Mouse (Mus musculus) lung, postnatal 14 days (tissue): Measurements from ENCODE around the gene Kmt2d.

Experiments used
- DNase-seq: peaks from one replicate; pipeline ENCODE4 v3.0.0; 2021

The Kmt2d gene

DNA sequence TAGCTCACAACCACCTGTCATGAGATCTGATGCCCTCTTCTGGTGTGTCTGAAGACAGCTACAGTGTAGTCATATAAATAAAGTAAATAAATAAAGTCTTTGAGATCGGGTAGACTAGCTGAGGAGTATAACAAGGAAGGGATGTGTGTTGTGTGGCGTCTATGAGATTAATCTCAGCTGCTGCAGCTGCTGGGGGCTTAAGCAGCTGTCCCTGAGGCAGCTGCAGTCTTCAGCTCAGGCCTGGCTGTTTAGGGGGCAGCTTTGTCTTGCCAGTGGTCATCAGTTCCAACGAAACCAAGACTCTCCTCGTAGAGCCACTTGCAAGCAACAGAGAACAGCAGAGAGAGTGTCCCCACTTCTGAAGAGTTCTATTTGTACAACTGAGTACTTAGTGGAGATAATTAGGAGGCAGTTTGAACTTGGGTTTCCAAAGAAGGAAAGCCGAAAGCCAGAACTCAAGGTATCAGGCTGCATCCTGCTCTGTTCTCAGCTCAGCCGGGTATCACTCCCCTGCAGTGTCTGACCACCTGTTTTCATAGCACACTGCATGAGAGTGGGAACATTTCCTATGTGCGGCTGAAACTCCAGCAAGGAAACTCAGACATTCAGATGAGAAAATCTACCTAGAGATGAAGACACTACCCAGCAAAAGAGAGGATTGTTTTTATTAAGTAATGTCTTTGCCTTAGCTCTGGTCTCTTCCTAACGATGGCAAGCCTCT is 15.8 kb upstream of the Kmt2d start:
- no peak for DNase-seq

DNA sequence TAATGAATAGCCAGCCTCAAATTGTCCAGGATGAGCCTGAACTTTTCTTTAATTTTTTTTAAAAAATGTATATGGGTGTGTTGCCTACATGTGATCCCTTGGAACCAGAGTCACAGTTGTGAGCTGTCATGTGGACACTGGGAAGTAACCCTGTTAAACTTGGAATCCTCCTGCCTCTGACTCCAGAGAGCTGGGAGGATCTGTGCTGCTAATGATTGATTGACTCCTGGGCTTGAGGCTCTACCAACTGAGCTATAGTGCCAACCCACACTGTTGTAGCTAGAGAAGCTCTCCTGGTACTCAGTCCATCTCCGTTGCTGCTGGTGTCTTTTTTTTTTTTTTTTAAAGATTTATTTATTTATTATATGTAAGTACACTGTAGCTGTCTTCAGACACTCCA is 13.1 kb upstream of the Kmt2d start:
- no peak for DNase-seq

GRCm38 (mm10) chr15:98883661-98884060 is 12.7 kb upstream of the Kmt2d start:
- DNase-seq = no peak

DNA sequence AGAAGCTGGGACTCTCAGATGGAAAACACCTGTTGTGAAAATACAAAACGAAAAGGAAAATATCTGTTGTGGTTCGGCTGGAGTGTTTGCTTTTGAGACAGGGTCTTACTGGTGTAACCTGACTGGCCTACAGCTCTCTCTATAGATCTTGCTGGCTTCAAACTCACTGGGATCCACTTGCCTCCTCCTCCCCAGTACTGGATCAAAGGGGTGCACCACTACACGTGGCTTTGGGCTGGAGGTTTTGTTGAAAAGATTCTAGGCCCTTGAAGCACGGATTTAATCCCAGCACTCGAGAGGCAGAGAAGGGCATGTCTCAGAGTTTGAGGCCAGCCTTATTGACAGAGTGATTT is 10.6 kb upstream of the Kmt2d start:
- DNase-seq = no peak

DNA sequence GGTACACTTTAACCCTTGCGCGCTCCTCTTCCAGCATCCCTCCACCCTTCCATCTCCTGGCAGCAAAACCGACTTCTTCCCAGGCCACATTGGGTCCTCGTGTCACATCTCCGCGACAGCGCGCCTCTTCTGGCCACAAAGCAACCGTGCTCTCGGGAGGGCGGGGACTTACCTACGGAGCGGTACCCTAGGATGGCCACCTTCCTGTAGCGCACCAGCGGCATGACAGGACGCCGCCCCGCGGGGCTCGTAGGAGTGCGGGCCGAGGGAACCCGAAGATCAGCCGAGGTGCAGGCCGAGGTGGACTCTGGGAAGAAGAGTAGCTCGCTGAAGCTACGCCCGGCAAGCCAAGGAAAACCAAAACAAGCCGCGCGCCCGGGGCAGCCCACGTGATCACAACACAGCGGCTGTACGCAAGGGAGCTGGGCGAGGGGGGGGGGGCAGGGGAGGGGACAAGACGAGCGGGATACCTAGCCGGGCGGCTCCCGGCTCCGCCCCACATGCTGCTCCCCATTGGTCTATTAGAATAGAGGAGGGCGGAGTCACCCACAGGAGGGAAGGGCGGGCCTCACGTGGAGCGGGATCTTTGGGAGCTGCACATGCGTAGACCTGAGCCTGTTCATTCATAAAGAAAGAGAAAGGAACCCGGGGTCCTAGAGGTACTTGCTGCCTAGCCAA is 10.1 kb upstream of the Kmt2d start:
- peak; percentile 88 for DNase-seq

DNA sequence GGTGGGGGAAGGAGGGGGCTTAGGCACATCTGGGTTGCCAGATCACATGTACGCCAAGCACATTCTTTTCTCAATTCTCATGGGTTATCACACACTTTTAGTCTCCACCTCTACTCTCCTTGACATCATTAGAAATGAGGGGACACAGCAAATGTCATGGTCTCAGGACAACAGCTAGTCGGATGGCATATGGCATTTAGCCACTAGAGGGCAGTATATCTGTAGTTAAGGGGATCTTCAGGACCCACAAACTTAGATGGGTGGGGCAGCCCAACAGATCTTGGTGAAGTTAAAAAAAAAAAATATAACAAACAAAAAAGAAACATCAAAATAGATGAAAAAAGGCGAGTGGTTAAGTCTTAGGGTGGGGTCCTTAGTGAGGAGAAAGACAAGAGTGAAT is 6.3 kb upstream of the Kmt2d start:
- DNase-seq = peak; percentile 85

- DNase-seq = peak; percentile 93
These were observed 1.2 kb upstream of the Kmt2d start for GRCm38 (mm10) chr15:98871916-98872888.

GRCm38 (mm10) chr15:98870179-98871069 is 580 bp downstream of the Kmt2d start:
- DNase-seq = peak; percentile 42

- DNase-seq = peak; percentile 28
These were observed 1.4 kb downstream of the Kmt2d start for GRCm38 (mm10) chr15:98869342-98870178.

GRCm38 (mm10) chr15:98868346-98869063 is 2.5 kb downstream of the Kmt2d start:
- DNase-seq = no peak

DNA sequence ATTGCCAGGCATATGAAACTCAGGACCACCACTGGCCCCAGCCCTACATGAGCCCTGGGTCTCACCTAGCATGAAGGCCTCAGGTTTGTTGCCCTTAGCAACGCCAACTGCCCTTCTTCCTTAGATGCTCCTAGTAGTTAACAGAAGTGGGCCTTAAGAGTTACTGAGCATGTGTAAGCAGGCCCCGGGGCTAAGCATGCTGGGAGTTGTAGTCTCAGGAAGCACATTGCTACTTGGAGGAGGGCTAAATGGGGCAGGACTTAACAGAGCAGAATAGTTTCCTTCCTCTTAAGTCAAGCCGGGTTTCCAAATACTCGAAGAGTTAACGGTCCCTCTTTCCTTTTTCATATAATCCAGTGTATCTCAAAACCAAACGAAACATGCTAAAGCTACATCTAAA is 3.7 kb downstream of the Kmt2d start:
- peak; percentile 63 for DNase-seq

GRCm38 (mm10) chr15:98866501-98866900 is 4.5 kb downstream of the Kmt2d start:
- DNase-seq = no peak

GRCm38 (mm10) chr15:98865771-98866170 is 5.2 kb downstream of the Kmt2d start:
- DNase-seq = no peak

GRCm38 (mm10) chr15:98864951-98865350 is 6.1 kb downstream of the Kmt2d start:
- DNase-seq = no peak

DNA sequence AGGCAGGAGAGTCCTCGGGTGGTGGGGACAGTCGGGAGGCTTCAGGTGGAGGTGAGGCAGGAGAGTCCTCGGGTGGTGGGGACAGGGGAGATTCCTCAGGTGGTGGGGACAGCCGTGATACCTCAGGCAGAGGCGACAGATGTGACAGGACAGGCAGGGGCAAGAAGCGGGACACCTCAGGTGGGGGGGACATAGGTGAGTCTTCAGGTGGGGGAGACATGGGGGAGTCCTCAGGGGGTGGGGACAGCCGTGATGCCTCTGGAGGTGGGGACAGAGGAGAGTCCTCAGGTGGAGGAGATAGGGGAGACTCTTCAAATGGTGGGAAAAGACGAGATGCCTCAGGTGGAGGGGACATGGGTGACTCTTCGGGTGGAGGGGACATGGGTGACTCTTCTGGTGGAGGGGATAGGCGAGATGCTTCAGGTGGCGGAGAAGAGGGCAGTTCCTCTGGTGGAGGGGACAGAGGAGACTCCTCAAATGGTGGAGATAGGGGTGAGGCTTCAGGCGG is 7.5 kb downstream of the Kmt2d start:
- DNase-seq = no peak

DNA sequence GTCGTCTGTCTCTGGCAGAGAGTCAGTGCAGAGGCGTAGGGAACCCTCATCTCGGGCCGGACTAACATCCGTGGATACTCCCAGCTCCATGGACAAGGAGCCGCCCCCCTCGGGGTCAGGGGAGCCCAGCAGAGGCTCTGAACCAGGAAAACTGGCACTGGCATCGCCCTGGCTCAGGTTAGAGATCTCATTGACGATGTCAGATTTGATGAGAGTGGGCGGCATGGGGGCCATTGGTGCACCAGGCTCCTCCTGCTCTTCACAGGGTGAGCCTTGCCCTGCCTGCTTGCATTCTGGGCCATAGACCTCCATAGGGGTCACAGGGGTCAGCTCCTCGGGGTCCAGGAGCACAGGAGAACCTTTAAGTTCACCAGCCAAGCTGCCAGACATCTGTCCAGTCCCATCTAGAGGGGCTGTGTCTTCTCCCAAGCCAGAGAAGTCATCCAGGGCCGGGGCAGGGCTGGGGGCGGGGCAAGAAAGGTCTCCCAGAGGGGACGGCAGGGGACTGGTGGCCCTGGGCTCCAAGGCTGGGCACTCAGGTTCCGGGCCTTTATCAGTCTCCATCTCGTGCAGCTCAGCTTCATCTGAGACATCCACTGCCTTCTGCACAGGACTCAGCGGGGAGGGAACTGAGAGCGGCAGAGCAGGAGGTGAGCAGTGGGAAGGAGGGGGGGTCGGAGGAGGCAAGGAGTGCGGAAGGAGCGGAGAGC is 9.1 kb downstream of the Kmt2d start:
- no peak for DNase-seq

- no peak for DNase-seq
These were observed 10.1 kb downstream of the Kmt2d start for GRCm38 (mm10) chr15:98860921-98861320.

GRCm38 (mm10) chr15:98859319-98860043 is 11.5 kb downstream of the Kmt2d start:
- no peak for DNase-seq

GRCm38 (mm10) chr15:98854214-98854613 is 16.8 kb downstream of the Kmt2d start:
- DNase-seq = no peak
